Mouse (Mus musculus) brain, embryonic 14.5 days (tissue): ENCODE results near the gene Rab3il1.

Experiments used
- CTCF ChIP-seq: fragments of 200-500 bp; IDR thresholded peaks from 2 replicates; pipeline ENCODE4 v1.5.1; 2012; ENCODE audit warnings: inconsistent platforms, mild to moderate bottlenecking, moderate library complexity, borderline replicate concordance; ENCODE audit not compliant: insufficient read depth, insufficient read length; ENCODE audit errors: extremely low read depth
- POLR2A ChIP-seq: fragments of 200-500 bp; IDR thresholded peaks from 2 replicates; pipeline ENCODE4 v1.6.1; 2012; ENCODE audit warnings: mild to moderate bottlenecking, inconsistent platforms, borderline replicate concordance; ENCODE audit not compliant: poor library complexity, insufficient read depth, insufficient read length, severe bottlenecking; ENCODE audit errors: extremely low read depth

DNA sequence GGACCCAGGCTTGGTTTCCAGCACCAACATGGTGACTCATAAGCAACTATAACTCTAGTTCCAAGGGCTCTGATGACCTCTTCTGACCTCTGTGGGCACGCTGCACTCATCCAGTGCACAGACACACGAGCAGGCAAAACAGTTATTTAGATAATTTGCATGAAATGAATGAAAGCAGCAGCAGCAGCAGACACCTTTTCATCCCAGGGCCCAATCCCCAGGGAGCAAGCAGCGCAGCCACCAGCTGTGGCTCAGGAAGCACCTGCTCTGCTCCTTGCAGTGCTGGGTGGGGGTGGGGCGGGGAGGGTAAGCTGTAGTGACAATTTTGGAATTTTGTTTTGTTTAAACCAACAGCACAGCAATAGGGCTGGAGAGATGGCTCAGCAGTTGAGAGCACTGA lies 70.4 kb downstream of the Rab3il1 start:
- TF ChIP-seq CTCF: no peak
- TF ChIP-seq POLR2A: no peak
